Mouse (Mus musculus): ENCODE measurements around the gene Lum. TPM values are rescaled to one million over a fixed set of nuclear protein-coding genes. Genes with fewer than 3 reads are reported as not detected.

Gene Lum
- total RNA-seq, 1 experiment: not detected

GRCm38 (mm10) chr10:97538202-97538601, 26.7 kb upstream of the Lum start:
- no peak overlapping the region for H3K4me3 ChIP-seq (ENCODE audit: insufficient read depth in 1 of 2, low read depth in 1 of 2, low read length in 2 of 2, poor library complexity in 1 of 2, severe bottlenecking in 1 of 2)

GRCm38 (mm10) chr10:97547740-97548139, 17.2 kb upstream of the Lum start:
- Histone ChIP-seq H3K27ac (ENCODE audit: insufficient read depth, low read depth, low read length, poor library complexity, severe bottlenecking) (no peak overlapping the region), H3K36me3 (ENCODE audit: control insufficient read depth, insufficient read depth, low read length, poor library complexity, severe bottlenecking) (no peaks in the 10 kb centered on the region), H3K9ac (ENCODE audit: insufficient read depth, low read depth, low read length, poor library complexity, severe bottlenecking) (no peak overlapping the region), H3K9me3 (ENCODE audit: control insufficient read depth, insufficient read depth, low read depth, low read length) (no peaks in the 10 kb centered on the region), H3K4me1 (ENCODE audit: control insufficient read depth in 2 of 2, insufficient read depth in 2 of 2, low read length in 2 of 2, poor library complexity in 1 of 2) (no peaks in the 10 kb centered on the region), H3K4me3 (ENCODE audit: insufficient read depth in 1 of 2, low read depth in 1 of 2, low read length in 2 of 2, poor library complexity in 1 of 2, severe bottlenecking in 1 of 2) (no peak overlapping the region)
- in situ Hi-C loops (cut with MboI; ENCODE audit: low sequenced_read_pairs in 2 of 2, unreplicated experiment in 2 of 2): no loop called here
- DNase-seq (ENCODE audit: low read depth, low spot score): no peak
- no peak for TF ChIP-seq HCFC1 (IDR thresholded peaks at IDR 0.05; ENCODE audit: borderline replicate concordance, insufficient read depth, low read length)
- TF ChIP-seq CHD2 (IDR thresholded peaks at IDR 0.05; ENCODE audit: low read depth, low read length): no peak
- TF ChIP-seq ZNF384 (IDR thresholded peaks at IDR 0.05; ENCODE audit: low read depth, low read length): no peak
- TF ChIP-seq MAFK (IDR thresholded peaks at IDR 0.05; ENCODE audit: insufficient read depth, low read depth, low read length): no peak
- no peak for TF ChIP-seq ZC3H11A (IDR thresholded peaks at IDR 0.05; ENCODE audit: borderline replicate concordance, low read depth, low read length)

More at GRCm38 (mm10) chr10:97538202-97538601, 26.7 kb upstream of the Lum start:
- Histone ChIP-seq H3K9ac (ENCODE audit: insufficient read depth, low read depth, low read length, poor library complexity, severe bottlenecking) (no peak overlapping the region), H3K36me3 (ENCODE audit: control insufficient read depth, insufficient read depth, low read length, poor library complexity, severe bottlenecking) (no peaks in the 10 kb centered on the region), H3K27ac (ENCODE audit: insufficient read depth, low read depth, low read length, poor library complexity, severe bottlenecking) (no peak overlapping the region), H3K4me1 (ENCODE audit: control insufficient read depth in 2 of 2, insufficient read depth in 2 of 2, low read length in 2 of 2, poor library complexity in 1 of 2) (no peaks in the 10 kb centered on the region), H3K9me3 (ENCODE audit: control insufficient read depth, insufficient read depth, low read depth, low read length) (no peaks in the 10 kb centered on the region)
- TF ChIP-seq ZNF384 (IDR thresholded peaks at IDR 0.05; ENCODE audit: low read depth, low read length): no peak
- TF ChIP-seq ZC3H11A (IDR thresholded peaks at IDR 0.05; ENCODE audit: borderline replicate concordance, low read depth, low read length): no peak
- TF ChIP-seq CHD2 (IDR thresholded peaks at IDR 0.05; ENCODE audit: low read depth, low read length): no peak
- no peak for TF ChIP-seq HCFC1 (IDR thresholded peaks at IDR 0.05; ENCODE audit: borderline replicate concordance, insufficient read depth, low read length)
- in situ Hi-C loops (cut with MboI; ENCODE audit: low sequenced_read_pairs in 2 of 2, unreplicated experiment in 2 of 2): no loop called here
- no peak for DNase-seq (ENCODE audit: low read depth, low spot score)

- no peak for TF ChIP-seq ZC3H11A (IDR thresholded peaks at IDR 0.05; ENCODE audit: borderline replicate concordance, low read depth, low read length)
- TF ChIP-seq HCFC1 (IDR thresholded peaks at IDR 0.05; ENCODE audit: borderline replicate concordance, insufficient read depth, low read length): no peak
- no peak for TF ChIP-seq MAFK (IDR thresholded peaks at IDR 0.05; ENCODE audit: insufficient read depth, low read depth, low read length)
- TF ChIP-seq CHD2 (IDR thresholded peaks at IDR 0.05; ENCODE audit: low read depth, low read length): no peak
- no peak for TF ChIP-seq ZNF384 (IDR thresholded peaks at IDR 0.05; ENCODE audit: low read depth, low read length)
- H3K9me3 ChIP-seq (ENCODE audit: control insufficient read depth, insufficient read depth, low read depth, low read length): no peaks in the 10 kb centered on the region
- in situ Hi-C loops (cut with MboI; ENCODE audit: low sequenced_read_pairs in 2 of 2, unreplicated experiment in 2 of 2): no loop called here
- no peak overlapping the region for H3K4me3 ChIP-seq (ENCODE audit: insufficient read depth in 1 of 2, low read depth in 1 of 2, low read length in 2 of 2, poor library complexity in 1 of 2, severe bottlenecking in 1 of 2)
- H3K9ac ChIP-seq (ENCODE audit: insufficient read depth, low read depth, low read length, poor library complexity, severe bottlenecking): no peak overlapping the region
- DNase-seq (ENCODE audit: low read depth, low spot score): peak; percentile 17
- no peaks in the 10 kb centered on the region for H3K4me1 ChIP-seq (ENCODE audit: control insufficient read depth in 2 of 2, insufficient read depth in 2 of 2, low read length in 2 of 2, poor library complexity in 1 of 2)
- H3K27ac ChIP-seq (ENCODE audit: insufficient read depth, low read depth, low read length, poor library complexity, severe bottlenecking): no peak overlapping the region
- no peaks in the 10 kb centered on the region for H3K36me3 ChIP-seq (ENCODE audit: control insufficient read depth, insufficient read depth, low read length, poor library complexity, severe bottlenecking)
Measured at GRCm38 (mm10) chr10:97567489-97568135, 2.7 kb downstream of the Lum start.

GRCm38 (mm10) chr10:97582543-97583231, 17.8 kb downstream of the Lum start:
- no peaks in the 10 kb centered on the region for H3K36me3 ChIP-seq (ENCODE audit: control insufficient read depth, insufficient read depth, low read length, poor library complexity, severe bottlenecking)
- TF ChIP-seq MAFK (IDR thresholded peaks at IDR 0.05; ENCODE audit: insufficient read depth, low read depth, low read length) (no peak), HCFC1 (IDR thresholded peaks at IDR 0.05; ENCODE audit: borderline replicate concordance, insufficient read depth, low read length) (no peak), ZNF384 (IDR thresholded peaks at IDR 0.05; ENCODE audit: low read depth, low read length) (no peak), CHD2 (IDR thresholded peaks at IDR 0.05; ENCODE audit: low read depth, low read length) (no peak), ZC3H11A (IDR thresholded peaks at IDR 0.05; ENCODE audit: borderline replicate concordance, low read depth, low read length) (no peak)
- no peaks in the 10 kb centered on the region for H3K9me3 ChIP-seq (ENCODE audit: control insufficient read depth, insufficient read depth, low read depth, low read length)
- no peak overlapping the region for H3K4me3 ChIP-seq (ENCODE audit: insufficient read depth in 1 of 2, low read depth in 1 of 2, low read length in 2 of 2, poor library complexity in 1 of 2, severe bottlenecking in 1 of 2)
- no peak overlapping the region for H3K27ac ChIP-seq (ENCODE audit: insufficient read depth, low read depth, low read length, poor library complexity, severe bottlenecking)
- H3K4me1 ChIP-seq (ENCODE audit: control insufficient read depth in 2 of 2, insufficient read depth in 2 of 2, low read length in 2 of 2, poor library complexity in 1 of 2): no peaks in the 10 kb centered on the region
- no peak overlapping the region for H3K9ac ChIP-seq (ENCODE audit: insufficient read depth, low read depth, low read length, poor library complexity, severe bottlenecking)
- in situ Hi-C loops (cut with MboI; ENCODE audit: low sequenced_read_pairs in 2 of 2, unreplicated experiment in 2 of 2): no loop called here
- no peak for DNase-seq (ENCODE audit: low read depth, low spot score)
